Mouse (Mus musculus) limb, embryonic 12.5 days (tissue): ENCODE measurements around the gene Nup210l. TPM values are rescaled to one million over a fixed set of nuclear protein-coding genes. Genes with fewer than 3 reads are reported as not detected.

ENCODE experiments used
- ATAC-seq: fragments of 200-750 bp; cut with Nextera tagmentation; 2 replicates; pipeline ENCODE4 v1.8.0; 2017; ENCODE audit warnings: low read depth, moderate TSS enrichment; ENCODE audit not compliant: insufficient number of reproducible peaks, insufficient read depth, low FRiP score, low TSS enrichment
- H3K27ac ChIP-seq: fragments of 300-500 bp; sonication (generic); 2 replicates; pipeline ENCODE4 v1.5.1; 2016; ENCODE audit warnings: mild to moderate bottlenecking, moderate library complexity
- H3K27me3 ChIP-seq: fragments of 300-500 bp; sonication (generic); 2 replicates; pipeline ENCODE4 v1.6.1; 2016; ENCODE audit warnings: mild to moderate bottlenecking, moderate library complexity
- H3K36me3 ChIP-seq: fragments of 300-500 bp; sonication (generic); 2 replicates; pipeline ENCODE4 v1.6.1; 2016; ENCODE audit warnings: mild to moderate bottlenecking, moderate library complexity
- H3K4me1 ChIP-seq: fragments of 300-500 bp; sonication (generic); replicated peaks from 2 replicates; pipeline ENCODE4 v1.6.1; 2016
- H3K4me2 ChIP-seq: fragments of 300-500 bp; sonication (generic); 2 replicates; pipeline ENCODE4 v1.6.1; 2016; ENCODE audit warnings: mild to moderate bottlenecking, moderate library complexity
- H3K4me3 ChIP-seq: fragments of 300-500 bp; sonication (generic); replicated peaks from 2 replicates; pipeline ENCODE4 v1.5.1; 2016; ENCODE audit warnings: mild to moderate bottlenecking
- H3K9ac ChIP-seq: fragments of 300-500 bp; sonication (generic); replicated peaks from 2 replicates; pipeline ENCODE4 v1.6.1; 2016; ENCODE audit warnings: mild to moderate bottlenecking, moderate library complexity
- H3K9me3 ChIP-seq: fragments of 300-500 bp; sonication (generic); 2 replicates; pipeline ENCODE4 v1.6.1; 2016; ENCODE audit warnings: mild to moderate bottlenecking, moderate library complexity
- WGBS: fragments of 180-500 bp; shearing (Covaris S2); methylation state at CpG from one replicate; pipeline ENCODE4 v1.1.7; 2016; 5-methylcytosine and 5-hydroxymethylcytosine counted together
- polyA plus RNA-seq: library from polyadenylated mRNA; unstranded; fragments of >200 nt; fragmentation: Nextera tagmentation; extraction: Ambion mirVana; gene quantifications from 2 replicates; pipeline ENCODE4 v1.2.1, GENCODE M21; 2016

The Nup210l gene
- 0.44 and 0.50 TPM in 2 replicates for polyA plus RNA-seq

DNA sequence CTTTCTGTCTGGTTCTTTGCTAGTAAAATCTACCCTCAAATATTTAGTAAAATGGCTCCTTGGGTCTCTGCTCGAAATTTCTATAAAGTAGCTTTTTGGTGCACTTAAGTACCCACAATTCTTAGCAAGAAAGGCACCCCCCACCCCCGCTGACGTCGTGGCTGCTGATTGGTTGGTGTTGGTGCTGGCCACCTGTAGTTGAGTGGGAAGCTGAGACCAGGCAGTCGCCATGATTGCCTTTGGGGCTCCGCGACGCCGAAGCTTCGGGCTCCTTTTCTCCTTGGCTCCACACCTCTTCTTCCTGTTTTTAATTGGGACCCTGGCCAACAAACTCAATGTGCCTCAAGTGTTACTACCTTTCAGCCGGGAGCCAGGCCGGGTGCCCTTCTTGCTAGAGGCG, at the start of gene Nup210l:
Nup210l (plus strand) TSS at position 195 of the 400 bp plus-strand sequence.
- H3K4me3 ChIP-seq: no peak within 1 kb of the TSS
- 84% methylated on average over 13 of the region's 13 CpGs for WGBS
- H3K4me2 ChIP-seq: no peak within 1 kb of the TSS
- no peak for ATAC-seq
- no peaks in the 10 kb centered on the region for H3K27me3 ChIP-seq
- no peaks in the 10 kb centered on the region for H3K9me3 ChIP-seq
- H3K27ac ChIP-seq: no peak within 1 kb of the TSS
- H3K36me3 ChIP-seq: peaks cover 27% of the 10 kb centered on the region
- no peak within 1 kb of the TSS for H3K9ac ChIP-seq
- no peaks in the 10 kb centered on the region for H3K4me1 ChIP-seq

DNA sequence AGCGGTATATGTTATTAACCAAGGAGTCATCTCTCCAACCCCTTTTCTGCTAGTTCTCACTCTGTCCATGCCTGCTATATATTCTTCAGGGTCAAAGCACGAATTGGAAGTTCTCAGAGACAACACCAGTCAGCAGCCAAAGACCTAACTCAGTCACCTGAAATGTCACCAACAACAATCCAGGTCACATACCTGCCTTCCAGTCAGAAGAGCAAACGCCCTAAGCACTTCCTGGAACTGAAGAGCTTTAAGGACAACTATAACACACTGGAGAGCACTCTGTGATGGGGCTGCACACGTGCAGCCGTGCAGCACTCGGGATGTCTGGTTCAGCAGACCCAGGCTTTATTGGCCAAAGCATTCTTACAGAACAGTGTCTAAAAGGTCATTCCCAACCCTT, 42.4 kb upstream of the Nup210l start:
- H3K4me2 ChIP-seq: no peak overlapping the region
- H3K27ac ChIP-seq: no peak overlapping the region

DNA sequence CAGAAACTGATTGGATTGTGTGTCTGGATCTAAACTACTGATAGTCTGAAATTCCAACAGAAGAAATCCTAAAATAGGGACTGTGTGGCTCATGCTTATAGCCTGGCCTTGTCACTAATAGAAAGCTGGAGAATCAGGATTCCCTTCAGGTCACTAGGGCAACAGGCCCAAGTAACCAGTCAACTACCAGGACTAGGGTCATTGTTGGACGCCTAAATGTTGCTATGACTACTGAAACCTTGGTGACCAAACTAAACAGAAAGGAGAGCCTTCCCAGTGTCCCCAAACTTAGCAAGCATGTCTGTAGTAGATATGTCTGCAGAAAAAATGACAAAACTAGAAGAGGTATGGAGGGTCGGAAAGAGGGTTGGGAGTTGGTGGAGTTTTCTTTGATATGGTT, 41.4 kb upstream of the Nup210l start:
- H3K9me3 ChIP-seq: no peaks in the 10 kb centered on the region
- no peaks in the 10 kb centered on the region for H3K27me3 ChIP-seq
- whole genome bisulfite sequencing: 85% methylated on average over 2 of the region's 2 CpGs
- H3K4me1 ChIP-seq: no peaks in the 10 kb centered on the region
- peaks cover 77% of the 10 kb centered on the region for H3K36me3 ChIP-seq
- H3K27ac ChIP-seq: no peak overlapping the region
- no peak for ATAC-seq
- no peak overlapping the region for H3K4me3 ChIP-seq
- no peak overlapping the region for H3K9ac ChIP-seq
- H3K4me2 ChIP-seq: no peak overlapping the region

More for the DNA sequence above, 42.4 kb upstream of the Nup210l start:
- ATAC-seq: no peak
- Histone ChIP-seq H3K9me3 (no peaks in the 10 kb centered on the region), H3K4me3 (no peak overlapping the region), H3K9ac (no peak overlapping the region), H3K4me1 (no peaks in the 10 kb centered on the region), H3K36me3 (peaks cover 87% of the 10 kb centered on the region), H3K27me3 (no peaks in the 10 kb centered on the region)
- 92% methylated on average over 6 of the region's 6 CpGs for WGBS

DNA sequence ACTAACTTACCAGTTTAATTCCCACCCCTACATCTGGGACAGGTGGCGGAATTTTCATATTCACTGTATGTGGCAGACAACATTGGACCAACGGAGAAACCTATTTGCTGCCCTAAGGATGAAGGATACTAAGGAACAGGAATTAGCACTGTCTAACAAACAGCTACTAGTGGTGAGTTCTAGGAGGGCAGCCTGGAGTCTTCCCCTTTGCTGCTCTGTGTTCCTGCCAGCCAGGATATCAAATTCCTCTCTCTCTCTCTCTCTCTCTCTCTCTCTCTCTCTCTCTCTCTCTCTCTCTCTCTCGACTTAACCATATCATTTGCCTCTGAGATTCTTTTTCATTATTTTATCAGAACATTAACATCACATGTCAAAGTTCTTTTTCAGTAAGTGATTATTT, 39.5 kb upstream of the Nup210l start:
- Histone ChIP-seq H3K4me1 (no peaks in the 10 kb centered on the region), H3K36me3 (peaks cover 66% of the 10 kb centered on the region), H3K27ac (no peak overlapping the region), H3K4me2 (no peak overlapping the region), H3K9ac (no peak overlapping the region), H3K27me3 (no peaks in the 10 kb centered on the region), H3K4me3 (no peak overlapping the region), H3K9me3 (no peaks in the 10 kb centered on the region)
- 82% methylated on average over 3 of the region's 3 CpGs for WGBS
- no peak for ATAC-seq

DNA sequence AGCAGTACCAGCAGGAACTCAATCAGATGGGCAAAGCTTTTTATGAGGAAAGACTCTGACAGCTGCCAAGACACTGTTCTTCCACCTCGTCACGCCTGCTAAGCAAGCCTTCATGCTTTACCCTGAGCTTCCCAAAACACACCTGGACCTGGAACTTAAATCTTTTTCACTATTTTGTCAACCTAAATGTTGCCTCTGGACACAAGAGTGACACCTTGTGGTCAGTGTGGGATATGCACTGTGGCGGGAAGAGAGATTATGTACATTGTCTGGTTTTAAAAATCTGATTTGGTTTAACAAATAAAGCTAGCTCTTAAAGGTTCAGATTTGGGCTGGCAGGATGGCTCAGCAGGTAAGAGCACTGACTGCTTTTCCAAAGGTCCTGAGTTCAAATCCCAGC, 38.4 kb upstream of the Nup210l start:
- no peak for ATAC-seq
- no peaks in the 10 kb centered on the region for H3K4me1 ChIP-seq
- H3K9ac ChIP-seq: no peak overlapping the region
- 56% methylated on average over 3 of the region's 3 CpGs for WGBS
- no peaks in the 10 kb centered on the region for H3K27me3 ChIP-seq
- peaks cover 56% of the 10 kb centered on the region for H3K36me3 ChIP-seq
- H3K27ac ChIP-seq: no peak overlapping the region
- H3K4me2 ChIP-seq: no peak overlapping the region
- H3K9me3 ChIP-seq: no peaks in the 10 kb centered on the region
- no peak overlapping the region for H3K4me3 ChIP-seq

DNA sequence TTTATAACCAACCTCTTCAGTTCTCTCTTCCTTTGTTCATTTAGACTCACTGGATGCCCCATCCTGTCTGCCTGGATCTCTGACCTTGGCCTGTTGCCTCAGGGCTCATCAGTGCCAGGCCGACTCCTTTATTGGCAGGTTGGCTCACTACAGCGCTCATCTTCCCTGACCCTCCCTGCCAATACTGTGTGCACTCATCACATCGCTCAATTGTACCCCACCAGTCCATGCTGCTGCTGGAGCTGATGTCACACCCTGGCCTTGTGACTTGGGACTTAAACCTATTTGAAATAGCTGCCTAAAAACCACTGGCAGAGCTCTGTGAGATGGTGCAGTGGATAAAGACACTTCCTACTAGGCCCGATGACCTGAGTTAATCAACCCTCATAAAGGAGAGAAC, 36.1 kb upstream of the Nup210l start:
- 82% methylated on average over 4 of the region's 4 CpGs for WGBS
- no peak for ATAC-seq
- peaks cover 33% of the 10 kb centered on the region for H3K36me3 ChIP-seq
- H3K27me3 ChIP-seq: no peaks in the 10 kb centered on the region
- H3K4me1 ChIP-seq: no peaks in the 10 kb centered on the region
- no peaks in the 10 kb centered on the region for H3K9me3 ChIP-seq
- no peak overlapping the region for H3K4me3 ChIP-seq
- no peak overlapping the region for H3K27ac ChIP-seq
- H3K4me2 ChIP-seq: no peak overlapping the region
- H3K9ac ChIP-seq: no peak overlapping the region

DNA sequence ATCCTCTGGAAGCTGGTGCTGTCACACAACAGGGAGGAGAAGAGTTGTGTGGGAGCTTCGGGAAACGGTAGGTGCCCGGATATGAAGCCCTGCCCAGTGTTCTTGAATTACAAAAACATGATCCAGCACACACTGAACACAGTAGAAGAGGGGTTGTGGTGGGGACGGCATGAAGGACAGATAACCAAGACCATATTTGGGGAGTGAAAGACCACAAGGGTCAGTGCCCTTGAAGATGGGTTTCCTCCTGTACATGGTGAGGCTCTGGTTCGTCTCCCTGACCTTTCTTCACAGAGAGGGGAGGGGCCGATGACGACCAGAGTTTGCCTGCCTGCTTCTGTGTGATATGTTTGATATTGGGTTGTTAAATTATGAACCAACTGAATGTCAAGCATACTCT, 34.2 kb upstream of the Nup210l start:
- ATAC-seq: no peak
- H3K4me2 ChIP-seq: no peak overlapping the region
- WGBS: 75% methylated on average over 7 of the region's 7 CpGs

DNA sequence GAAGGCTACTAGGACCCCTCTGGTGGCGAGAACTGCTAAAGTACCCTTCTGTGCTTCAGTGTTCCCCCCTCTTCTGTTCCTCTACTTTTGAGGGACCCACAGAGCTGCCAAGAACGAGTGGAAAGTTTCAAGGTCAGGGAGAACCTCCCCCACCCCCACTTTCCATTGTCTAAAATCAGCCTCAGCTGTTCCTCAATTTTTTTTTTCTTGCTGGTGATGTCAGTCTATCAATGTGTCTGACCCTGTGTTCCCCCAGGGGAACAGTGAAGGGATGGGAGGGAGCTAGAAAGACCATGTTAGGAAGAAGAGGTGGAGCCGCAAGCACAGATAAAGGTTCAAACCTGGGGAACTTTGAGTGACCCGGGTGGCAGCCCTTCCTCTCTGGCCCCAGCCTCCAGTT, 31.6 kb upstream of the Nup210l start, which contains the start of gene Tpm3:
Tpm3 (plus strand) TSS at position 356 of the 400 bp plus-strand sequence.
- 64% methylated on average over 4 of the region's 4 CpGs for WGBS
- Histone ChIP-seq H3K4me3 (no peak within 1 kb of the TSS), H3K36me3 (no peaks in the 10 kb centered on the region), H3K9me3 (no peaks in the 10 kb centered on the region), H3K9ac (no peak within 1 kb of the TSS), H3K27me3 (no peaks in the 10 kb centered on the region), H3K4me2 (no peak within 1 kb of the TSS), H3K27ac (no peak within 1 kb of the TSS), H3K4me1 (peaks cover 11% of the 10 kb centered on the region)
- no peak for ATAC-seq

More for the DNA sequence above, 34.2 kb upstream of the Nup210l start:
- Histone ChIP-seq H3K4me3 (no peak overlapping the region), H3K9ac (no peak overlapping the region), H3K27ac (no peak overlapping the region), H3K9me3 (no peaks in the 10 kb centered on the region), H3K4me1 (no peaks in the 10 kb centered on the region), H3K27me3 (no peaks in the 10 kb centered on the region), H3K36me3 (peaks cover 17% of the 10 kb centered on the region; the same call in 1 of the 2 replicates)

DNA sequence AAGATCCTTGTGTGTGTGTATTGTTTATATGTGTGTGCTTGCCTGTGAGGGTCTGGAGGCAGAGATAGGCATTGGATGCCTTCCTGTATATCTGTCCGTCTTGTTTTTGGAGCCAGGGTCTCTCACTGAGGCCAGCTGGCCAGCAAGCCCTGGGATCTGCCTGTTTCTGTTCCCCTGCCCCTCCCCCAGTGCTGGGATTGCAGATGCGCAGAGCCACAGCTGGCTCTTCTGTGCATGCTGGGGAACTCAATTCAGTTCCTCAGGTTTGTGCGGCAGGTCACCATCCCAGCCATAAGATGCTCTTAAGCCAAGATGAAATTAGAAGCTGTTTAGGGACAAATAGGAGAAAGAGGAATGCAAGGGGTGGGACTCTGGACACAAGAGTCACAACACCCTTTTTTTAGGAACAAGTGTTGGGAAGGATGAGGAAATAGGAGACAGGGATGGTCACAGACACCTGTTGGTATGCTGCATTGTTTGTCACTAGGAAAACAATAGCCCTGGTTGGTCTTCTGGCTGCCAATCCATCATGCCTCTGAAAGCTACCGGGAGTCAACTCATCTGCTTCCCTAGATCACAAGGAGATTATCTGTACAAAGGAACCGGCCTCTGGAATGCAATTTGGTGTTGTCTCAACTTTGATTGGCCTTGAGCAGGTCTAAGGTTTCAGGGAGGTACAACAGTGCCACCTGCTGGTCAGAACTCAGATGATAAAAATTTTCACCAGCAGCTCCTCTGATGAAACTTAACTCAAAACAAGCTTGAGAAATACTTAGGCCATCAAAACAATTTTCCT, 26.8 kb upstream of the Nup210l start:
- peak overlapping the region; percentile 40 for H3K4me2 ChIP-seq
- peak overlapping the region; percentile 35; the same call in 1 of the 2 replicates for H3K27ac ChIP-seq
- peaks cover 31% of the 10 kb centered on the region for H3K4me1 ChIP-seq
- WGBS: 14% methylated on average over 5 of the region's 5 CpGs
- no peak overlapping the region for H3K4me3 ChIP-seq
- no peak overlapping the region for H3K9ac ChIP-seq
- H3K36me3 ChIP-seq: no peaks in the 10 kb centered on the region
- no peaks in the 10 kb centered on the region for H3K27me3 ChIP-seq
- no peak for ATAC-seq
- H3K9me3 ChIP-seq: no peaks in the 10 kb centered on the region

DNA sequence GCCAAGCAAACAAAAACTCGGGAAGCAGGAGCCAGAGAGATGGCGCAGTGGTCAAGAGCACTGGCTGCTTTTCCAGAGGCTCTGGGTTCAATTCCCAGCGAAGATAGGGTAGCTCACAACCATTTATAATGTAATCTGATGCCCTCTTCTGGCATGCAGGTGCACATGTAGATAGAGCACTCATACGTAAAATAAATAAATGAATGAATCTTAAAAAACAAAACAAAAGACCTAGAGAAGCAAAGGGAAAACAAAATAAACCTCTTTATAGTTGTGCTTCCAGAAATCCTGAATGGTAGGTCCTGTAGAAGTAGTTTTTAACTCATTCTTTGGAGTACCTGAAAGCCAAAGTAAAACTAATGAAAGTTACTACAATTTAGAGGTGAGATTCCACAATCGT, 25.7 kb upstream of the Nup210l start:
- H3K4me1 ChIP-seq: peaks cover 40% of the 10 kb centered on the region
- no peak for ATAC-seq
- H3K27ac ChIP-seq: no peak overlapping the region
- no peak overlapping the region for H3K4me2 ChIP-seq
- no peak overlapping the region for H3K4me3 ChIP-seq
- H3K9ac ChIP-seq: no peak overlapping the region
- no peaks in the 10 kb centered on the region for H3K27me3 ChIP-seq
- no peaks in the 10 kb centered on the region for H3K9me3 ChIP-seq
- no peaks in the 10 kb centered on the region for H3K36me3 ChIP-seq
- WGBS: 49% methylated on average over 5 of the region's 5 CpGs

DNA sequence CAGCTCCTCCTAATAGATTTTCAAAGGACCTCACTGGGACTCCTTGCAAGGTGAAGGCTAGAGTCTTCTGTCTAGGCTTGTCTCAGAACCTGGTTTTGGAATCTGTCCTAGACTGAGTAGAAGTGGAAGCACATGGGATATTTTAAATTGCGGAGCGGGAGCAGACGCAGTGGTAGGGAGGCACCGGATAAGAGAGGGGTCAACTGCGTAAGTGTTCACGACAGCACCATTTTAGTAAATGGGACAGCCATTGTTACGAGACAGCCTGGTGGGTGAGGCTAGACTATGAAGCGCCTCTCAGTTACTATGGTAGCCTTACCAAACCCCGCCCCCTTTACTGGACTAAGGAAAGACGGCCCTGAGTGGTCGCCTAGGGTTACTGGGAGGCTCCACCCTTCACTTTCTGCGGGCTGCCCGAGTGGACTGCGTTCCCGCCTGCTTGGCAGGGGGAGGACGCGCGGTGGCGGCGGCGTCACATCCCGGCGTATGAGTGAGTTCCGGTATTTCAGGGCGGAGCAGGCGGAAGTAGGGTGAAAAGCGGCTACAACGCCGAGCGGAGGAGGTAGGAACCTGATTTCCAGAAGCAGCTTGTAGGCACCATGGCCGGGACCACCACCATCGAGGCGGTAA, 24.7 kb upstream of the Nup210l start:
- peak overlapping the region; percentile 97 for H3K27ac ChIP-seq
- peak overlapping the region; percentile 80 for H3K4me3 ChIP-seq
- H3K36me3 ChIP-seq: peaks cover 6% of the 10 kb centered on the region; the same call in 1 of the 2 replicates
- H3K4me2 ChIP-seq: peak overlapping the region; percentile 75
- H3K9me3 ChIP-seq: no peaks in the 10 kb centered on the region
- under 1% methylated on average over 33 of the region's 33 CpGs for WGBS
- no peaks in the 10 kb centered on the region for H3K27me3 ChIP-seq
- H3K9ac ChIP-seq: peak overlapping the region; percentile 85
- H3K4me1 ChIP-seq: peaks cover 50% of the 10 kb centered on the region
- peak; percentile 94 for ATAC-seq
